Mouse (Mus musculus) layer of hippocampus, postnatal 14 days (tissue): Measurements from ENCODE around the gene Fam168a. TPM values are rescaled to one million over a fixed set of nuclear protein-coding genes. Genes with fewer than 3 reads are reported as not detected.
A peak's percentile ranks its signal among the peaks of the same experiment; 100 is the strongest.

Source experiments
- DNase-seq, 2 experiments: peaks; one replicate each; pipeline ENCODE4 v3.0.0; 2021 to 2022; ENCODE audit warnings: low spot score in 2 of 2, mixed read lengths in 1 of 2
- total RNA-seq, 2 experiments: library from RNA; stranded (reverse); gene quantifications; 2 replicates each; pipeline ENCODE4 v1.2.3; 2021

Gene Fam168a
- total RNA-seq, 2 experiments from 2014 or later = 271 to 273 TPM

GRCm38 (mm10) chr7:100861209-100861608 lies 154.8 kb downstream of the Fam168a start:
- DNase-seq = no peak

- DNase-seq = no peak
Measured at GRCm38 (mm10) chr7:100862353-100862752, 155.9 kb downstream of the Fam168a start.

GRCm38 (mm10) chr7:100862828-100863638 lies 156.6 kb downstream of the Fam168a start, which contains the start of gene Relt:
TSS of gene Relt (minus strand) at chr7:100863446.
- DNase-seq = peak; percentile 89 to 93

GRCm38 (mm10) chr7:100866675-100867074 lies 160.2 kb downstream of the Fam168a start:
- DNase-seq = peak; percentile 74 to 83

- DNase-seq = no peak
Measured at GRCm38 (mm10) chr7:100867561-100867960, 161.1 kb downstream of the Fam168a start.

GRCm38 (mm10) chr7:100868551-100868950 lies 162.1 kb downstream of the Fam168a start:
- DNase-seq = no peak

GRCm38 (mm10) chr7:100869877-100870629 lies 163.6 kb downstream of the Fam168a start:
- no peak for DNase-seq

- no peak for DNase-seq
Measured at GRCm38 (mm10) chr7:100871355-100871754, 164.9 kb downstream of the Fam168a start.

- no peak for DNase-seq
Measured at GRCm38 (mm10) chr7:100871892-100872291, 165.5 kb downstream of the Fam168a start.

GRCm38 (mm10) chr7:100873197-100873596 lies 166.8 kb downstream of the Fam168a start:
- no peak for DNase-seq

GRCm38 (mm10) chr7:100875822-100876221 lies 169.4 kb downstream of the Fam168a start:
- no peak for DNase-seq

- DNase-seq = no peak
Measured at GRCm38 (mm10) chr7:100876293-100876692, 169.9 kb downstream of the Fam168a start.

- DNase-seq = no peak
Measured at GRCm38 (mm10) chr7:100876771-100877170, 170.3 kb downstream of the Fam168a start.

GRCm38 (mm10) chr7:100879595-100879994 lies 173.2 kb downstream of the Fam168a start:
- DNase-seq = no peak

- DNase-seq = no peak
Measured at GRCm38 (mm10) chr7:100881531-100881930, 175.1 kb downstream of the Fam168a start.

GRCm38 (mm10) chr7:100881950-100882349 lies 175.5 kb downstream of the Fam168a start:
- no peak for DNase-seq

- DNase-seq = no peak
Measured at GRCm38 (mm10) chr7:100884460-100884859, 178.0 kb downstream of the Fam168a start.

- DNase-seq = peak; percentile 59 to 68
Measured at GRCm38 (mm10) chr7:100886535-100886934, 180.1 kb downstream of the Fam168a start.
